Mouse (Mus musculus) neural tube, embryonic 10.5 days (tissue): ENCODE data around the gene Zfp429.
A peak's percentile ranks its signal among the peaks of the same experiment; 100 is the strongest.
"Not testable (repeated sequence)": the region's sequence is repeated elsewhere in the genome, so short reads cannot be mapped to it uniquely, and the experiment has no call there.

ENCODE experiments used
- DNase-seq: peaks from one replicate; pipeline ENCODE4 v3.0.0-alpha.2; 2017; ENCODE audit warnings: low spot score; ENCODE audit errors: extremely low spot score

The Zfp429 gene

GRCm38 (mm10) chr13:67399183-67399903 lies at the start of gene Zfp429:
TSS of gene Zfp429 (minus strand) at chr13:67399819.
- peak; percentile 62 for DNase-seq

- DNase-seq: not testable (repeated sequence)
Observed at GRCm38 (mm10) chr13:67437095-67437494, 37.5 kb upstream of the Zfp429 start.

DNA sequence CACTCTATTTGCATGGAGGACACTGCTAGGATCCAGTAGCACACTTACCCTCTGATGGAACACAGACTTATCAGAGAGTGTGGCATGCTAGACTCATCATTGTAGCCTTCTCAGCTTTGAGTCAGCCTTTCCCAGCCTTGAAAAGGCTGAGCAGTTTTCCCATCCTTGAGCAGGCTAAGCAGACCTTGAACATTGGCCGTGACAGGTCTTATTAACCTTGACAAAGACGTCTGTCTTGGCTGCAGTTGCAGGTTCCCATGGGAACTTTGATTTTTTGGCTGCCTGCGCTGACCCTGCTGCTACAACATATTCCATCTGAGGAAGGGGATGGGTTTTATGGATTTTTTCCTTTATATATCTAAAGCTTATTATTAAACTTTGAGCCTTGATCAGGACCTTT lies 28.5 kb upstream of the Zfp429 start:
- DNase-seq: no peak

- not testable (repeated sequence) for DNase-seq
Observed at GRCm38 (mm10) chr13:67425699-67426098, 26.1 kb upstream of the Zfp429 start.

- not testable (repeated sequence) for DNase-seq
Observed at GRCm38 (mm10) chr13:67422532-67422931, 22.9 kb upstream of the Zfp429 start.

GRCm38 (mm10) chr13:67421207-67421857 lies 21.7 kb upstream of the Zfp429 start, which contains the start of gene Zfp459:
TSS of gene Zfp459 (minus strand) at chr13:67421418.
- DNase-seq: peak; percentile 74

DNA sequence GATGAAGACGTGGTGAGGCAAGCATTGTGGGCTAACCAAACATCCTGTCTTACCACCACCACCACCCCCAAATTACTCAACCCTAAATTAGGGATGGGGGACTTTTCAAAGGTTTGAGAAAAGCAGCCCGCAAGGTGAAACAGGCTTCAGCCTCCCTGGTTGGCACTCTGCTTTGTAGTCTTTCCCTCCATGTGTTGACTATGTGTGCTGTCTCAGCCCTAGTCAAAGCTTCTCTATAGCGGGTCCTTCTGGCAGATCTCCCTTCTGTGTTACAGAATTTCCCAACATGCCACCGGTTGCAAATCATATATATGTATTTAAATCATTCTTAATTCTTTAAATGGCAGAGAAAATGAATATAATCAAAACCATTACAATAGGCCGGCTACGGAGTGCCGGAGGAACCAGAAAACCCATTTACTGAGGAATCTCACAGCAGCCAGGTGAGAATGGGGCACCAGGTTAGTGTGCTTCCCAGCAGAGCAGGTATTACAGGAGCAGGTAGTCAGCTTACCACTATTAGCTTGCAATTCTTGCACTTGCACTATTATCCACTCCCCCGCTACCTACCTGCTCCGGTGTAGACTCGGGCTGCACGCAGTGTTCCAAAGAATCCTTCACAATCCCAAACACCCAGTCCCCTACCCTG lies 21.1 kb upstream of the Zfp429 start:
- no peak for DNase-seq

GRCm38 (mm10) chr13:67416811-67417210 lies 17.2 kb upstream of the Zfp429 start:
- no peak for DNase-seq

DNA sequence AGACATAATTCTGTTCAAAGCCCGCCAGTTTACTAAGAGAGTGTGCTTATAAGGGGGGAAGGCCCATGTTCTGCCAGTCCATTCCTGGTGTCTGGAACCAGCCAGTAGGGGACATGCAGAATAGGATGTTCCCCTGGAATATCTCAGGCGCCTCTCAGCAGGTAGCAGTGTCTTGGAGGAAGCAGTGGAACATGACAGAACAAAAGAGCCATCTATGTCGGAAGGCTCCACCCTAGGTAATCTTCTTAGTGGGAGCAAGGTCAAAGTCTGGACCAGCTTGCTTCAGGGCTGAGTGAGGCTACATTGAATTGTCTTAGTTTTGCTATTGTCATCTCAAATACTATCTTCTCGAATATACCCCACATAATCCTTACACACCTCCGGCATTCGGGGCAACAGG lies 16.1 kb upstream of the Zfp429 start:
- no peak for DNase-seq

DNA sequence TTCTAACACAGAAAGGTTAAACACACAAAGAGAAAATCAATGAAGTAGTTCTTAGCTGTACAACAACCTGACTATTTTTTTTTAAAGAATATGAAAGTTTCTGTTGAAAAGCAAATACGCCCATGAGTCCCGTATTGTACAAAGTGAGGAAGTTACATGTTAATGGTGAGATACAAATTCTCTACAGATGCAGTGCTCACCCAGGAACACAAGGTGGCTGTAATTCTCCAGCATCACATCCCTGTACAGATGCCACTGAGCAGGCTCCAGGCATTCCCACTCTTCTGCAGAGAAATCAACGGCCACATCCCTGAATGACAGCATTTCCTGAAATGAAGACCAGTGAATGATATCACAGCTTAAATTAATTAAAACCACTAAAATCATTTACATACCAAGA lies 14.0 kb upstream of the Zfp429 start:
- not testable (repeated sequence) for DNase-seq

GRCm38 (mm10) chr13:67376255-67376654 lies 23.4 kb downstream of the Zfp429 start:
- not testable (repeated sequence) for DNase-seq

GRCm38 (mm10) chr13:67375050-67375911 lies 24.3 kb downstream of the Zfp429 start, which contains the start of the genes Gm28041 and Zfp456:
TSS of gene Gm28041 (minus strand) at chr13:67375733.
TSS of gene Zfp456 (minus strand) at chr13:67375810.
- DNase-seq: peak; percentile 50

DNA sequence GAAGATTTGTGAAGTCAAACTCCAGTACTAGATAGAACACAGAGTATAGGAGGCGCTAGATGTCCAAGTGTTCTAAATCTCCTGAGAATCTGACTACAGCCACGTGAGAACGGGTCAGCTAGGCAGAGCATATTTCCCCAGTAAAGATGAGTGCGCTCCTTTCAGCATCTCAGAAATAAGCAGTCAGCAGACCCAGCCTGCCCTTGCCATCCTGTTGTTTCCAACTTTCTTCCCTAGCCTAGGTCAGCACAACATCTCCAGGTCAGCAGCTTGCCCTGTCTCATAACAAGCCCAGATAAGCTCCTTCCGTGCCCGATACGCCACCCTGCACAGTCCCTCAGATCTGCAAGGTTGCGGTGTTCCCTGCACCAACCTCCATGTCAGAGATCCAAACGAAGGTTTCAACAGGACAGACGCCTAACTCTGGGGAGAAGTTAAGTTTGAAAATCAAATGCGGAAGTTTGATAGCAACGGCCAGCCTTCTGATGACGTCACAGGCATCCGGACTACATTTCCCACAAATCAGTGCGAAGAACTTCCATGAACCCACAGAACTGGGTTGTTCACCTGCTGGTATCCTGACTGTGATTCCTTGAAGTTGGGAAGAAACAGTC lies 39.4 kb downstream of the Zfp429 start, which contains the start of the genes Gm28044 and Zfp953:
Gene Gm28044 (minus strand): TSS at position 406 of the 614 bp plus-strand sequence.
Gene Zfp953 (minus strand): TSS at position 475 of the 614 bp plus-strand sequence.
- DNase-seq: peak; percentile 84

DNA sequence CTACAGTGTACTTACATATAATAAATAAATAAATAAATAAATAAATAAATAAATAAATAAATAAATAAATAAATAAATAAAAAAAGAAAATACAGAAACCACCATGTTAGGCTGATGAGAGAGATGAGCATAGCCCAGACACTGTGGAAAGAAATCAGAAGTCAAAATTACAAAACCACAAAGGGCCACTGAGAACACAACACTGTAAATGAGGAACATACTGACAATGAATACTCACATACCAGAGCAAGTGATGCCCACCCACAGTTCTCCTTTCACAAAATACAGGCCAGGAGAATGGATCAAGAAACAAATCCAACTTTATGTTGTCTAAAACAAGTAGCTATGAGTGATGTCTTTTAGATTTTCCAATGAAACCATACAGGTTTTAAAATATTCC lies 47.8 kb downstream of the Zfp429 start:
- no peak for DNase-seq

GRCm38 (mm10) chr13:67343422-67343821 lies 56.2 kb downstream of the Zfp429 start:
- no peak for DNase-seq
